Mouse (Mus musculus) lung, postnatal 0 days (tissue): ENCODE data around the gene Slc35c2. TPM values are rescaled to one million over a fixed set of nuclear protein-coding genes. Genes with fewer than 3 reads are reported as not detected.

Experiments
- ATAC-seq: fragments of 200-750 bp; cut with Nextera tagmentation; 2 replicates; pipeline ENCODE4 v1.8.0; 2017; ENCODE audit warnings: moderate library complexity
- DNase-seq: peaks from one replicate; pipeline ENCODE4 v3.0.0-alpha.2; 2016; ENCODE audit warnings: low spot score
- H3K27ac ChIP-seq: fragments of 300-500 bp; sonication (generic); 2 replicates; pipeline ENCODE4 v1.5.1; 2014; ENCODE audit warnings: antibody characterized with exemption, mild to moderate bottlenecking, low read length, mixed read lengths
- H3K27me3 ChIP-seq: fragments of 300-500 bp; sonication (generic); replicated peaks from 2 replicates; pipeline ENCODE4 v1.6.1; 2014; ENCODE audit warnings: low read length, mixed read lengths; ENCODE audit not compliant: insufficient read depth
- H3K36me3 ChIP-seq: fragments of 300-500 bp; sonication (generic); 2 replicates; pipeline ENCODE4 v1.6.1; 2014; ENCODE audit warnings: low read length, mixed read lengths; ENCODE audit not compliant: insufficient read depth
- H3K4me1 ChIP-seq: fragments of 300-500 bp; sonication (generic); 2 replicates; pipeline ENCODE4 v1.6.1; 2014; ENCODE audit warnings: antibody characterized with exemption, low read depth, low read length, mixed read lengths; ENCODE audit not compliant: insufficient read depth
- H3K4me2 ChIP-seq: fragments of 300-500 bp; sonication (generic); replicated peaks from 2 replicates; pipeline ENCODE4 v1.6.1; 2014; ENCODE audit warnings: low read depth, mild to moderate bottlenecking, low read length, moderate library complexity, mixed read lengths
- H3K4me3 ChIP-seq: fragments of 300-500 bp; sonication (generic); 2 replicates; pipeline ENCODE4 v1.5.1; 2014; ENCODE audit warnings: low read depth, low read length
- H3K9ac ChIP-seq: fragments of 300-500 bp; sonication (generic); replicated peaks from 2 replicates; pipeline ENCODE4 v1.6.1; 2014; ENCODE audit warnings: low read depth, mild to moderate bottlenecking
- H3K9me3 ChIP-seq: fragments of 300-500 bp; sonication (generic); 2 replicates; pipeline ENCODE4 v1.6.1; 2016; ENCODE audit warnings: low read length, mixed read lengths
- CTCF ChIP-seq: IDR thresholded peaks from 2 replicates; pipeline ENCODE4 v1.5.1; 2016; ENCODE audit warnings: antibody characterized with exemption, mild to moderate bottlenecking
- EP300 ChIP-seq: IDR thresholded peaks from 2 replicates; pipeline ENCODE4 v1.6.1; 2016; ENCODE audit warnings: antibody characterized with exemption, mild to moderate bottlenecking, control low read depth
- WGBS: fragments of 180-500 bp; shearing (Covaris S2); extraction: QIAGEN DNeasy Blood & Tissue Kit; methylation state at CpG from one replicate; pipeline ENCODE4 v1.1.7; 2014; 5-methylcytosine and 5-hydroxymethylcytosine counted together
- polyA plus RNA-seq: library from polyadenylated mRNA; unstranded; fragments of >200 nt; fragmentation: Nextera tagmentation; extraction: Ambion mirVana; gene quantifications from 2 replicates; pipeline ENCODE4 v1.2.1, GENCODE M21; 2015

Slc35c2 gene
- 42.8 and 44.1 TPM in 2 replicates for polyA plus RNA-seq

DNA sequence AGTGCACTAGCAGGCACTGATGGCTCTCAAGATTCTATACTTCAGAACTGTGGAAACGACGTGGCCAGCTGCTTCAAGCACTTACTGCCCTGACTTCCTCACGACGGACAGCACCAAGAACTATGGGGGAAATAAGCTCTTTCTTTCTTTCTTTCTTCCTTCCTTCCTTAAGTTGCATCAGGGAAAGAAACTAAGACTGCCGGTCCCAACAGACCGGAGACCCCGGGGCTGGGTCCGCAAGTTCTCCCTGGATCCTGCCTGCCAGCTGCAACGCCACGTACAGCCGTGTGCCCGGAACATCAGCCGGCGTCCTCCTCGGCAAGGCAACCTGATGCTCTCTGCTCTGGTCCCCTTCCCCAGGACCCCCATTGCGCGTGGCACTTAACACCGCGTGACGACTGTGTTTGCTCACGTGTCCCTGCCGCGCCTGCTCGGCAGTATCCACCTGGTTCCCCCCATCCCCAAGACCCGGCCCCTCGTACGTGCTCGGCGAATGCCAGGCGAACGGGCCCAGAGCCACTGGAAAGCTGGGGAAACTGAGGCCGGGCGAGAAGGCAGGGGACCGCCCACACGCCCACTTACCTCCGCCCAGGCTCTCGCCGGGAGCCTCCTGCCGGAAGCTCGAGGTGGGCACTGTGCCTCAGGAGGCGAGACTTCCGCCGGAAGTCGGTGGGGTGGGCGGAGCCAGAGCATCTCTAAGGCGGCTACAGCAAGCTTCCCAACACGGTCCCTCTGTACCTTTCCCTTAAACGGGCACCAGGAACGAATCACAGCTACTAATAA lies at the start of gene Slc35c2:
Gene Slc35c2, minus strand, starts transcription at position 668 of the 783 bp plus-strand sequence.
- H3K9ac ChIP-seq = peak within 1 kb of the TSS; percentile 68
- H3K4me3 ChIP-seq = peak within 1 kb of the TSS; percentile 74
- peak within 1 kb of the TSS; percentile 99 for H3K4me2 ChIP-seq
- no peaks in the 10 kb centered on the region for H3K27me3 ChIP-seq
- peak within 1 kb of the TSS; percentile 62 for H3K27ac ChIP-seq
- WGBS = under 1% methylated on average over 49 of the region's 49 CpGs
- peak; percentile 93 for DNase-seq
- TF ChIP-seq EP300 = no peak
- TF ChIP-seq CTCF = peak; percentile 45
- peaks cover 5% of the 10 kb centered on the region for H3K4me1 ChIP-seq
- ATAC-seq = peak; percentile 93
- no peaks in the 10 kb centered on the region for H3K9me3 ChIP-seq
- H3K36me3 ChIP-seq = peaks cover 25% of the 10 kb centered on the region

DNA sequence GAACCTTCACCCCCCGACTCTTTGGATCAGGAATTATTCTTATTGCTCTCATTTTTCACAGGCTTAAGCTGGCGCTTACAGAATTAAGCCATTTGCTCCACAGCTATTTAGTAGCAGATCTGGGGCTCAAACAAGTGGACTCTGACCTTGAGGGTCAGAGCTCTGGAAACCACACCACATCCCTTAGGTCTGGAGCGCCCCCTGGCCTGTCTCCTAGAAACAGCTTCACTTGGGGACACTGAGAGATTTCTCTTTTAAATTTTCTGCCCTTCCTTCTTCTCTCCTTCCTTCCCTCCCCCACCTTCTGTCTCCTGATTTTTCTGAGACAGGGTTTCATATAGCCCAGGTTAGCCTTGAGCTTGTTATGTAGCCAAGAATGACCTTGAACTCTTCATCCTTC lies 49.5 kb upstream of the Slc35c2 start:
- Histone ChIP-seq H3K36me3 (no peaks in the 10 kb centered on the region), H3K27ac (no peak overlapping the region), H3K4me1 (no peaks in the 10 kb centered on the region), H3K4me3 (no peak overlapping the region), H3K9me3 (no peaks in the 10 kb centered on the region), H3K4me2 (no peak overlapping the region), H3K27me3 (no peaks in the 10 kb centered on the region), H3K9ac (no peak overlapping the region)
- ATAC-seq (no peak), DNase-seq (peak; percentile 66)
- 30% methylated on average over 3 of the region's 3 CpGs for WGBS
- TF ChIP-seq EP300 = no peak
- TF ChIP-seq CTCF = peak; percentile 84

DNA sequence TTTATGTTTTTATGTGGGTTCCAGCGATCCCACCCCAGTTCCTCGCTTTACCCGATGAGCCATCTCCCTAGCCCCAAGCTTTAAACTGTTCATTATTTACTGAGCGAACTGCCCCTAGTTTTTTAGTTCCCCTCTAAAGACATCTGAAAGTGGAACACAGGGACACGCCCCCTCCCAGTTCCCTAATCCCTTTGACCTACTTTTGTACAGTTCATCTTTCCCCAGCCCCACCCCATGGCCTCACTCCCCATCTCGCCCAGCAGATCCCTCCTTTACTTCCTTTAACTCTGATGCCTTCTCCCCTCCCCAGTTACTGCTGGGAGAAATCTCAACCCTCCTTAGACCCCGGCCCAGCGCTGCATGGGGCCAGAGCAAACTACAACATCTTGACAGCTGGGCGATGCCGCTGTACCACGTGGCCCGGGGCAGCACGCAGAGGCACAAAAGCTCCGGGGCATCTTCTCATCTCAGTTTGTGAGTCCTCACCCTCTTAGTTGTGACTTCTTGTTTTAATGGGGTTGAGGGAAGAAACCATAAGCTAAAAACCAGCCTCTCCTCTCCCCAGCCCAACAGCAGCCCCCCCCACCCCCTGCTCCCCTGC lies 45.0 kb upstream of the Slc35c2 start:
- DNase-seq = no peak
- H3K4me2 ChIP-seq = no peak overlapping the region

GRCm38 (mm10) chr2:165329703-165330102 lies 42.0 kb upstream of the Slc35c2 start:
- H3K27ac ChIP-seq = no peak overlapping the region
- H3K4me2 ChIP-seq = no peak overlapping the region
- no peak overlapping the region for H3K4me3 ChIP-seq
- peaks cover 6% of the 10 kb centered on the region; the same call in 1 of the 2 replicates for H3K4me1 ChIP-seq
- no peaks in the 10 kb centered on the region for H3K36me3 ChIP-seq
- H3K9me3 ChIP-seq = no peaks in the 10 kb centered on the region
- TF ChIP-seq CTCF (no peak), EP300 (no peak)
- ATAC-seq (no peak), DNase-seq (no peak)
- no peak overlapping the region for H3K9ac ChIP-seq
- H3K27me3 ChIP-seq = 0 out of 2 replicates have a peak, but pooled peaks cover 2% of the 10 kb centered on the region
- WGBS = 12% methylated on average over 3 of the region's 3 CpGs

More for the DNA sequence above, 45.0 kb upstream of the Slc35c2 start:
- TF ChIP-seq CTCF = no peak
- TF ChIP-seq EP300 = no peak
- 53% methylated on average over 14 of the region's 14 CpGs for WGBS
- no peak overlapping the region for H3K27ac ChIP-seq
- no peaks in the 10 kb centered on the region for H3K4me1 ChIP-seq
- no peaks in the 10 kb centered on the region for H3K9me3 ChIP-seq
- H3K4me3 ChIP-seq = no peak overlapping the region
- ATAC-seq = no peak
- H3K36me3 ChIP-seq = no peaks in the 10 kb centered on the region
- no peak overlapping the region for H3K9ac ChIP-seq
- H3K27me3 ChIP-seq = 0 out of 2 replicates have a peak, but pooled peaks cover 2% of the 10 kb centered on the region

- 65% methylated on average over 5 of the region's 5 CpGs for WGBS
- Histone ChIP-seq H3K9me3 (no peaks in the 10 kb centered on the region), H3K27ac (no peak overlapping the region), H3K4me2 (no peak overlapping the region), H3K27me3 (0 out of 2 replicates have a peak, but pooled peaks cover 2% of the 10 kb centered on the region), H3K36me3 (no peaks in the 10 kb centered on the region), H3K4me1 (peaks cover 14% of the 10 kb centered on the region; the same call in 1 of the 2 replicates), H3K9ac (no peak overlapping the region), H3K4me3 (no peak overlapping the region)
- ATAC-seq (no peak), DNase-seq (no peak)
- no peak for TF ChIP-seq EP300
- TF ChIP-seq CTCF = no peak
These were observed 41.1 kb upstream of the Slc35c2 start for GRCm38 (mm10) chr2:165328746-165329145.

- TF ChIP-seq CTCF = no peak
- no peak for TF ChIP-seq EP300
- Histone ChIP-seq H3K9me3 (no peaks in the 10 kb centered on the region), H3K27ac (no peak overlapping the region), H3K4me1 (peaks cover 21% of the 10 kb centered on the region; the same call in 1 of the 2 replicates), H3K4me2 (peak overlapping the region; percentile 87), H3K9ac (no peak overlapping the region; the same call in 1 of the 2 replicates), H3K36me3 (no peaks in the 10 kb centered on the region), H3K27me3 (0 out of 2 replicates have a peak, but pooled peaks cover 2% of the 10 kb centered on the region), H3K4me3 (no peak overlapping the region)
- WGBS = 49% methylated on average over 7 of the region's 7 CpGs
- no peak for ATAC-seq
- no peak for DNase-seq
These were observed 39.7 kb upstream of the Slc35c2 start for GRCm38 (mm10) chr2:165327386-165327785.
